Mouse (Mus musculus): Measurements from ENCODE around the gene Kcns3.

GRCm38 (mm10) chr12:11158670-11159069 is 7.8 kb upstream of the Kcns3 start:
- TF ChIP-seq POLR2A (IDR thresholded peaks at IDR 0.05; ENCODE audit: low read depth, low read length) (no peak), CTCF (IDR thresholded peaks at IDR 0.05; ENCODE audit: extremely low read depth, insufficient read length, insufficient replicate concordance, low read depth, low read length) (no peak)

Measured in small intestine, adult 2 months (tissue).